Mouse (Mus musculus): ENCODE data around the gene Dpf1. TPM values are rescaled to one million over a fixed set of nuclear protein-coding genes. Genes with fewer than 3 reads are reported as not detected.

The Dpf1 gene
- 1 to 10 TPM; 1.5 to 3.3 TPM for total RNA-seq (2021)
- polyA plus RNA-seq (2012; rRNA removed): 2.9 and 3.1 TPM in 2 replicates
- long read RNA-seq, partial matches to known transcripts: 1 of 1 reads
- long read RNA-seq, other reads (novel, unspliced or antisense): 0 of 1 reads

DNA sequence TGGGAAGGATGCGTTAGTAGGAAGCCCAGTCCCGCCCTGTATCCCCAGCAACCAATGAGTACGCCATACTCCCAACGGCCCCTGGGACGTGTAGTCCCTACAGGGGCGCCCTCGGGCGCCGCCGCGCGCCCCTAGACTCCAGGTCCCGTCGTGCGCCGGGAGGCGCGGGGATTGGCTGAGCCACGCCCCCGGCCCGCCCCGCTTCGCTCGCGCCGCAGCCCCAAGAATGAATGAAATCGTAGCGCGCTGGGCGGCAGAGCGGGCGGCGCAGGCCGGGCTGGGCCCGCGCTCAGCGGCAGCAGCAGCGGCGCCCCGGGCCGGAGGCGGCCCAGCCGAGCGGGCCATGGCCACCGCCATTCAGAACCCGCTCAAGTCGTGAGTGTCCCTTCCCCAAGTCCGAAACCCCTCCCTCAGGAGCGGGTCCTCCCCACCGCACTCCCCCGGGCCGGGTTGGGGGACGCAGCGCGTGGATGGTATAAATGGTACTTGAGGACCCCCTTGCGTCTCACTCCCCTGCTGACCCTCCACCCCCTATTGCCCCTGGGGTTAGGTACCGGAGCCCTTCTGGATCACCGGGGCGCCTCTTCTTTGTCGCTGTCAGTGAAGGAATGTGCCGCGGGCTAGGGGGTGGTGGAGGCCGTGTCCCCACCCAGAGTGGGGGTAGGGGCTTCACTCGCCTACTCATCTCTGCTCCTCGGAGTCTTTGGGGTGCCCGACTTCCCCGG is at the start of gene Dpf1:
Gene Dpf1, plus strand, starts transcription at position 214 of the 725 bp plus-strand sequence.
- peak; percentile 86 for DNase-seq

- DNase-seq: no peak
Observed at GRCm38 (mm10) chr7:29255875-29256274, 47.9 kb upstream of the Dpf1 start.

- no peak for DNase-seq
Observed at GRCm38 (mm10) chr7:29257368-29257767, 46.4 kb upstream of the Dpf1 start.

GRCm38 (mm10) chr7:29259781-29260730 is 43.7 kb upstream of the Dpf1 start:
- no peak for DNase-seq

DNA sequence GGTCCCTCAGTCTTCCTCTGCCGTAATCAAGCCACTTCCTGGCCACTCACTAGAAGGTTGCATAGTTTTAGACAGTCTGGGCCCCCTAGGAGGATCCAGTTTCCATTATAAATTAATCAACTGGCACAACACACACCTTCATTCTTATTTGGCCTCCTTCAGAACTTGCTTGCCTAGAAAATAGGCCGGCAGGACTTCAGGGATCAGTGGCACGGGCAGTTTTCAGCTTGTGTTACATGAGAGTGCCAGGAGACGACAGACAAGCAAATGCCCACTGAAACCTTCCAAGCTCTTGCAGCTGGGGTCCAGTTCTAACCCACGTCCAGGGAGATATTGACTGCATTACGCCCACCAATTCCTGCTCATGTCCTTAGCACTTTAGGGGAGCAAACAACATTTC is 41.6 kb upstream of the Dpf1 start:
- DNase-seq: no peak

DNA sequence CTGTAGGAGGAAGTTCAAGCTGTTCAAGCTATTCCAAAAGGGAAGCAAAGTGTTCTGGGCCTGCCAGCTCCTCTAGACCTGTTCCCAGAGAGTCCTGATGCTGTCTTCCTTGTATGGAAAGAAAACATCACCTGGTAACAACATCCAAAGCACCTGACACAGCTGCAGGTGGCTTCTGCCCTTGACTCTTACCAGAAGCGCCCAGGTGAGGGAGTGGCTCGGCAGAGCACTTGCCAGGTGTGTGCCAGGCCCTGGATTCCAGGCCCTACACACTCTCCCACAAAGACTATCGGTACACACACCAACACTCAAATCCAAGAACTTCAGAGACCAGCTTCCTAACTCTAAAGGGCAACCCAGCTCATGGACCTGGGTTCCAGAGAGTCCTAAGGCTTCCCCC is 39.9 kb upstream of the Dpf1 start:
- no peak for DNase-seq

GRCm38 (mm10) chr7:29265636-29266035 is 38.1 kb upstream of the Dpf1 start:
- DNase-seq: no peak

DNA sequence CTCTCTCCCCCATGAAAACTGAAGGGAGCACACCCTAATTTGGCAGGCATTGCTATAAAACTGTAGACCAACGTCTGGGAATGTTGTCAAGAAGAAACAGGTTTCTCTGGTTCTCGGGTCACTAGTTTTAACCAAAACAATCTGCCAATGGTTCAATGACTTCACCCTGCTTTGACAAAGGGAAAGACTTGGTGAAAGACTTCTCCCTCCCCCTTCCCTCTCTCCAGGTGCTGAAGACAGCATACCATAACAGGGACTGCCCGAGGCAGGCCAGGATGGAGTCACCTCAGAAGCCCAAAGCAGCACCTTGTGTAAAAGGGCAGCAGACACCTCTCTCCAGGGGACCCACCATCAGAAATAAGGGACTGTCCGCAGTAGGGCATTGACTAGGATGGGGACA is 36.8 kb upstream of the Dpf1 start:
- DNase-seq: no peak

DNA sequence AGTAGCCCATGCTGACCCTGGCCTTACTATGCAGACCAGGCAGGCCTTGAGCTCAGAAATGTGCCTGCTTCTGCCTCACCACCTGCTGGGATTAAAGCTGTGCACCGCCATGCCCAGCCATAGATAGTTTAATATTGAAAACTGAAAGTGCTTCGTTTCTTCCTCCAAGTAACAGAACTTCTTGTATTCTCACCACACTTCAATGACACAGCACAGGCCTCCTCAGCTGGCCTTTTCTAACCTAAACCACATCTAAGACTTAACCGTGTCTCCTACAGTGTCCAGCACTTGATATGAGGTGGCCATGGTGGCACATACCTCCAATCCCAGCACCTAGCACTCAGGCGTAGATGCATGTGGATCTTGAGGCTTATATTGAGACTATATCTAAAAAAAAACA is 33.3 kb upstream of the Dpf1 start:
- DNase-seq: no peak

DNA sequence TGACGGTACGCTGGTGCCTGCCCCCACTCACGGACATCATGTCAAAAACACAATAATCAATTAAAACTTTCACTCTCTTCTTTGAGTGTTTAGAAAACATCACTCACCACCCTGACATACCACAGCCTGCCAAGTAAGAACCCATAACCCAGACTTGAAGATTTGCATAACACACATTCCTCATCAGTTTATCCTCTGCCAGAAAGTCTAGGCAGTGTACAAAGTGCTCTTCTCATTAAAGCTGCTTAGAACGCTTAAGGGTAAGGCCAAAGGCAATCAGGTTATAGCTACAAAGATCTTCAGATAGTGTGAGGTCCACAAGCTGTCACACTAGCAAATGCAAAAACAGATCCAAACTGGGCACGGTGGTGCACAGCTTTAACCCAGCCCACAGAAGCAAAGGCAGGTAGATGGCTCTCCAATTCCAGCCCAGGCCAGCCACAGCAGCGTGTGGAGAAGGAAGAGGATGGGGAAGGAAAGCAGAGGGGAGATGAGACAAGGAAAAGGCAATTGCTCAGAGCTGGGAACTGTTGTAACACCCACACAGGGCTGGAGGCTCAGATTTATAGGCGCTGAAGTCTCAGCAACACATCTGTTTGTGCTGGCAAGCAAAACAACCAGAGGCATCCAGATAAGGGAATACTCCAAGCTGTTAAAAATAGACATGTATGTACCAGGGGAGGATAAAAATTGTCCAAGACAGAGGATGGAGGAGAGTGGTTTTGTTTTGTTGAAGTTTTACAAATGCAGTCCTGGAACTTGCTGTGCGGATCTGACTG is 31.9 kb upstream of the Dpf1 start:
- DNase-seq: no peak

GRCm38 (mm10) chr7:29276715-29277114 is 27.0 kb upstream of the Dpf1 start:
- DNase-seq: no peak

- no peak for DNase-seq
Observed at GRCm38 (mm10) chr7:29277510-29277909, 26.2 kb upstream of the Dpf1 start.

GRCm38 (mm10) chr7:29279261-29279660 is 24.5 kb upstream of the Dpf1 start:
- DNase-seq: no peak

- DNase-seq: peak; percentile 57
Observed at GRCm38 (mm10) chr7:29279924-29280323, 23.8 kb upstream of the Dpf1 start.

DNA sequence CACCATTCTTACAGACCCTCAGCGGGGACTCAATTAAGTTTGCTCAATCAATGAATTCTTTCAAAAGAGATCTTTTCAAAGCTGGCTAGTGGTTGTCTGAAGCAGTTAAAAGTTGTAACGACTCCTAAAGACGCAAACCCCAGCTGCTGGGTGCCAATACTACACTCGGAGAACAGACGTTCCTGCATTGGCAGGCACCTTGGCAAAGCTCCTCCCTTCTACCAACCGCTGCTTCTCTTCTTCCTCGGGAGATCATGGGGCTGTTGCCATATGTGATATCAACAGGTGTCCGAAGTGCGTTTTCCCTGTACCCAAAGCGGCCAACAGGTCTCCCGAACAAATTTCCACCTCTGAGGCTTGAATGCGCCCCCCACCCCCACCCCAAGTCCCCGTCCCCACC is 22.9 kb upstream of the Dpf1 start:
- DNase-seq: no peak

DNA sequence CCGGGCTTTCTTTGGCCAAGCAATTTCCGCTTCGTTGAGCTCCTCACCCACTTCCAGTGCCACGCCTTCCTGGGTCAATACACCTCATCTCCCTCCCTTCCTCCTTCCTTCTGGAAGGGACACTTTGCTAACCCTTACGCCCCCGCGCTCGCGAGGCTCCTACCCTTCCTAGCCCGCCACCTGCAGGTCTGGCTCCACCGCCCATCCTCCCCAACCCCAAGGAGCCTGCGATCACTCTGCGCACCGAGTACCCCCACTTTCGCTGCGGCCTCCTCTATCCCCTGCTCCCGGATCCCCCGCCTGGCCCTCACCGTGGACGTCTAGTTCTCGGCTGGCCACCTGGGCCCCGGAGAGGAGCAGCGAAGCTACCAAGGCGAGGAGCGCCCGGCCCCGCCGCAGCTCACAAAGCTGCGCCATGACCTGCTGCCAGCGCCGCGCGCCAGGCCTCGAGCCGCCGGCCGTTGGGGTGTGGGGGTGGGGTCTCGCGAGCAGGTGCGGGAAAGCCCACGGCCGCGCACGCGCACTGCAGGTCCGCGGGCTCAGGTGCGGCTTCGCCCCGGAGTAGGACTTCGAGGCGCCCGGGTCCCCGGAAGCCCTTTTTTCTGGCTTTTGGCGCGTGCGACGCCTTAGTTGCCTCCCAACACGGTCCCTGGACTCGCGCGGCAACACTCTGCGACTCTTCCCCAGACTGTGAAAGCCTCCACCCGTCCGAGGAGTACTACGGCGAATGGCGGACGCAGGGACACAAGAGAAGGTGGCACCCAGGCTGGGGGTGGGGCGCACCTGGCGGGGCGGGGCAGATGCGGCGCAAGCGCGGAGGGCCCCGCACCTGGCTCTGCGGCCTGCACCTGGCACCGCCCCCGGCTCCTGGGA is 22.3 kb upstream of the Dpf1 start, which contains the start of gene Spint2:
Gene Spint2, minus strand, starts transcription at position 712 of the 873 bp plus-strand sequence.
- peak; percentile 86 for DNase-seq

DNA sequence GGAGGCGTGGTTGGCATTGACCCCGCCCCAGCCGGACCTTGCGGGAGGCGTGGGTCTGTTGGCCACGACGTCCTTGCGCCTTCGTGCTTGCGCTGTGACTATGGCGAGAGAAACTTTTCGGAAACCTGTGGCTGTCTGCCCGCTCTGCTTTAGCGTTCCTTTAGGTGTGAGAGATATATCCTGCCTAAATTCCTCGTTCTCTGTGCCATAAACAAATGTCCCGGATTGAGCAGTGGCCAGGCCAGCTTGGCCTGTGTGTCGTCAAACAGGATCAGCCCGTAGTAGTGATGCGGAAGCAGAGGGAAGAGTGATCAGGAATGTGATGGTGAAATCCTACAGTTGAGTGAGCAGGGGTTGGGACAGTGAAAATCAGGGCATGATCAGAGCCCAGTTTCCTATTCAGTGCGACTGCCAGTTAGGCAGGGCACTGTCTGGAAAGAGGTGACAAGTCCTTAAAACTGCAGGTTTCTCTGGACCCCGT is 21.6 kb upstream of the Dpf1 start:
- no peak for DNase-seq

- DNase-seq: no peak
Observed at GRCm38 (mm10) chr7:29283876-29284275, 19.9 kb upstream of the Dpf1 start.

DNA sequence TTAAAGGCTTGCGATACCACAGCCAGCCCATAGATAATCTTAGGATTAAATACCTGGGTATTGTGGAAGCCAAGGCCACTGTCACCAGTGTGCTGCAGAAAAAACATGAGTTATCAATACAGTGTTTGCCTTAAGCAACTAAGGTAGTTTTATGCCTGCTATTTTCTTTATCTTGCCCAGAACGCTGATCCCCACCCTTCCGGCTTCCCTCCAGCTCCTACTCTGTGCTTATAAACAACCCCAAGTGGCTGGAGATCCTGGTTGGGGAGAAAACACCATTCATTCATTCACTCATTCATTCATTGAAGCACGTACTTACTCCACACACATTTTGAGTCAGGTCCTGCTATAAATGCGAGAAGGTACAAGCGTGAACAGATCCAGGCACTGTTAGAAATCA is 19.2 kb upstream of the Dpf1 start:
- DNase-seq: no peak

DNA sequence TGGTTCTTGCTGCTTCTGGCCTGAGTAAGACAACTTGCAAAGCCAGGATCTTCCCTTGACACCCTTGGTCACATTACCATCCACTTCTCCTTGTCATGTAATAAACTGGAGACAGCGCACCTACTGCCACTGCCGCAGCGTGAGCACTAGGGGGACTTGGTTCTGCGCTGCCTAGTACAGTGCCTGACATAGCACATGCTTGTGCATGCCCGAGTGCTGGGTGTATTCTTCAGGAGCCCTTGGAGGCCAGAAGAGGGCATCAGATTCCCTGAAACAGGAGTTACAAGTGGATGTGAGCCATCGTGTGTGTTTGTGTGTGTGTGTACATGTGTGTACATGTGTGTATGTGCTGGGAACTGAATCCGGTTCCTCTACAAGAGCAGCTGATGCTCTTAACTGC is 16.3 kb upstream of the Dpf1 start:
- DNase-seq: no peak

- DNase-seq: no peak
Observed at GRCm38 (mm10) chr7:29288079-29288478, 15.7 kb upstream of the Dpf1 start.
